Mouse (Mus musculus): ENCODE data around the gene Slc31a2.

DNA sequence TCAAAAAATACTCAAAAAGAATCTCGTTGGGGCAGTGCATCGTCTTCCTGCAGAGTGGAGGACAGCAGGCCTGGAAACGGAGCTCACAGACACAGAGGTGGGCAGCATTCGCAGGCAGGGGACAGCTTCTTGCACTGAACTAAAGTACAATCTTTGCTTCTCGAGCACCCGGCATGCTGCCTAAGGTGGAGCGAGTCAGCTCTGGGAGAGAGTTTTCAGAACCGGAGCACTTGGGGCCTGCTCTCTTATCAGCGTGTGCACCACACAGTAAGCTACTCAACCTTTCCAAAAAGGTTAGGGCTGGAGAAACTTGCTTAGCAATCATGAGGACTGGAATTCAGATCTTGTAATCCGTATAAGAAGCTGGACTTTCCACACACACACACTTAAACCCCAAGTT lies 14.3 kb downstream of the Slc31a2 start:
- TF ChIP-seq CTCF (IDR thresholded peaks at IDR 0.05; ENCODE audit: low read depth, low read length) = no peak
- no peak for TF ChIP-seq GATA1 (IDR thresholded peaks at IDR 0.05; ENCODE audit: borderline replicate concordance, low read length)
- no peak for TF ChIP-seq TAL1 (conservative IDR thresholded peaks at IDR 0.05; ENCODE audit: low read depth, low read length)

All from G1E (cell line).